Mouse (Mus musculus): Measurements from ENCODE around the gene Gng7.

GRCm38 (mm10) chr10:80966296-80966695 is 48.4 kb downstream of the Gng7 start:
- TF ChIP-seq POLR2A (IDR thresholded peaks at IDR 0.05; ENCODE audit: low read depth, low read length): no peak
- no peak for TF ChIP-seq CTCF (conservative IDR thresholded peaks at IDR 0.05; ENCODE audit: insufficient read depth, insufficient read length, low read depth, low read length)

Measured in kidney, adult 2 months (tissue).